Mouse (Mus musculus) limb, embryonic 11.5 days (tissue): ENCODE measurements at regions not wholly inside any gene's neighbourhood (a gene's known extent, or its start where the extent isn't known, plus 50 kb on each side); places are given as distances from the start of the nearest gene placed in this dataset.
A peak's percentile ranks its signal among the peaks of the same experiment; 100 is the strongest.

ENCODE experiments used
- ATAC-seq: fragments of 200-750 bp; cut with Nextera tagmentation; 2 replicates; pipeline ENCODE4 v1.8.0; 2017; ENCODE audit warnings: low read depth; ENCODE audit not compliant: insufficient number of reproducible peaks, low FRiP score, low TSS enrichment
- DNase-seq: peaks from one replicate; pipeline ENCODE4 v3.0.0-alpha.2; 2015; ENCODE audit warnings: low spot score
- H3K27ac ChIP-seq: fragments of 300-500 bp; sonication (generic); replicated peaks from 2 replicates; pipeline ENCODE4 v1.5.1; 2014; ENCODE audit warnings: low read depth, mild to moderate bottlenecking, low read length
- H3K27me3 ChIP-seq: fragments of 300-500 bp; sonication (generic); 2 replicates; pipeline ENCODE4 v1.6.1; 2014; ENCODE audit warnings: mild to moderate bottlenecking, low read length, mixed read lengths; ENCODE audit not compliant: control insufficient read depth, insufficient read depth
- H3K36me3 ChIP-seq: fragments of 300-500 bp; sonication (generic); 2 replicates; pipeline ENCODE4 v1.6.1; 2014; ENCODE audit warnings: mild to moderate bottlenecking, low read length, moderate library complexity, mixed read lengths; ENCODE audit not compliant: control insufficient read depth, insufficient read depth
- H3K4me1 ChIP-seq: fragments of 300-500 bp; sonication (generic); 2 replicates; pipeline ENCODE4 v1.6.1; 2014; ENCODE audit warnings: low read length, mixed read lengths; ENCODE audit not compliant: control insufficient read depth, insufficient read depth
- H3K4me2 ChIP-seq: fragments of 300-500 bp; sonication (generic); 2 replicates; pipeline ENCODE4 v1.6.1; 2014; ENCODE audit warnings: low read depth, mild to moderate bottlenecking, moderate library complexity; ENCODE audit not compliant: severe bottlenecking
- H3K4me3 ChIP-seq: fragments of 300-500 bp; sonication (generic); 2 replicates; pipeline ENCODE4 v1.5.1; 2014; ENCODE audit warnings: low read depth, low read length
- H3K9ac ChIP-seq: fragments of 300-500 bp; sonication (generic); 2 replicates; pipeline ENCODE4 v1.6.1; 2014; ENCODE audit warnings: mild to moderate bottlenecking, low read length
- H3K9me3 ChIP-seq: fragments of 300-500 bp; sonication (generic); 2 replicates; pipeline ENCODE4 v1.6.1; 2016; ENCODE audit warnings: low read length; ENCODE audit not compliant: control insufficient read depth
- WGBS: fragments of 180-500 bp; shearing (Covaris S2); extraction: QIAGEN DNeasy Blood & Tissue Kit; methylation state at CpG from one replicate; pipeline ENCODE4 v1.1.7; 2014; 5-methylcytosine and 5-hydroxymethylcytosine counted together

DNA sequence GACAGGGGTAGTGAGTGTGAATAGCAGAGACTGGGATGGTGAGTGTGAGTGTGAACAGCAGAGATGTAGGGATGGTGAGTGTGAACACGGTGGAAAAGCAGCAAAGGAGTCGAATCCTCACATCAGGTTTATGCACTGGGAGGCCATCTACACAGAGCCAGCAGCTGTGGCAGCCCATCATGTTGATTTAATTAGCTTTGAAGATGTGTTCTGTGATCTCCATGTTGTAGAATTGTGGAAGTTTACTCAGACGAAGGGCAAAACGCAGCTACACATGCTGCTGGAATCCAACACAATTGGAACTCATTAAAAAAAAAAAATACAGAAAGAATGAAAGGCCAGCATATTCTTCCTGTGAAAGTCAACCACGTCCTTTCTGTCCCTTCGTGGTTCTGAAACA lies 80.2 kb upstream of the Lrig3 start:
- Histone ChIP-seq H3K36me3 (no peaks in the 10 kb centered on the region), H3K4me2 (no peak overlapping the region), H3K9ac (no peak overlapping the region), H3K4me1 (no peaks in the 10 kb centered on the region), H3K27me3 (no peaks in the 10 kb centered on the region), H3K4me3 (no peak overlapping the region), H3K9me3 (no peaks in the 10 kb centered on the region), H3K27ac (no peak overlapping the region)
- 14% methylated on average over 6 of the region's 6 CpGs for WGBS
- ATAC-seq (no peak), DNase-seq (peak; percentile 22)

DNA sequence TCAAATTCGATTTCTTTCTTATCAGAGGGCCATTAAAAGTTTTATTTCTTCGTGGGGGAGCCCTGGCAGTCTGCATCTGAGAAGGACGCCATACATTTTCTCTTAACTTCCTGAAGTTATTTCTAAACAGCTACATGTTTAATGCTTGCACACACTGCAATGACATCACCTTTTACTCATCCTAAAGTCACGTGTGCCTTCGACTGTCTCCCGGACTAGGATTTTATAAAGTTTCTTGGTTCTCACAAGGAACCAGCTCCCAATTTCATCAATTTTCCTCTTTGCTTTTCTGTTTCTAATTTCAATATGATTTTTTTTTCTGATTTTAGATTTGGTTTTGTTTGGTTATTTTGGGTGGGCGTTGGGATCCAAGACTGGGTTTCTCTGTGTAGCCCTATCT lies 73.8 kb upstream of the Lrig3 start:
- Histone ChIP-seq H3K9me3 (no peaks in the 10 kb centered on the region), H3K4me2 (no peak overlapping the region), H3K4me1 (no peaks in the 10 kb centered on the region), H3K9ac (no peak overlapping the region), H3K27ac (no peak overlapping the region), H3K36me3 (no peaks in the 10 kb centered on the region), H3K4me3 (no peak overlapping the region), H3K27me3 (no peaks in the 10 kb centered on the region)
- DNase-seq (no peak), ATAC-seq (no peak)
- WGBS, result 90% methylated on average over 7 of the region's 7 CpGs

DNA sequence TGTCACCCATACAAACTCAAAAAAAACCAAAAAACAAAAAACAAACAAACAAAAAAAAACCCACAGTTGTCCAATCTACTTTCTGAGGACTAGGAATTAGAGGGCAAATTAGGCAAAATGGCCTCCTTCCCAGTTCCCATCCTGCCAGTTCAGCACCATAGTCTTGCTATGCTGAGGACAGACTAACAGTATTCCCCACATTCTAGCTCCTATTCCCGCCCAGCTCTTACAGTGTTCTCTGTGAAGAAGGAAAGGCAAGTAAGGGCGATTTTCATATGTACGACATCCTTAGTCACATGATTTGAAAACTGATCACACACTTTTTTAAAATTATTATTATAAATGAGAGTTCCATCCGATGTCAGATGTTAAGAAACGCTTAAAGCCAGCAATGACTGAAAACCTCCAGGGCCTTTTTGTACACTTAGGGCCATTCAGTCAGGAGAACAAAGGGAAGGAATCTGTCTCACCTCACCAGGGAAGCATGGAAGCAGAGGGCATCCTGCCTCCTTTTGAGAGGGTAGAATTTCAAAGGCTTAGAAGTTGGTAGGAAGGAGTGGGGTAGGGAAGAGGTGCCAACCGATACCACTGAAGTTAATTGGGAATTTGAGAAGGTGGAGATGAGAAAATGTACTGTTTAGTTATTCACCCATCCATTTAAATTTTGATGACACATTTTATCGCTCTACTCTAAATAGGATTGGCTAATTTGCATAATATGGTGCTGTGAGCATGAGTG lies 70.1 kb upstream of the Lrig3 start:
- ATAC-seq (no peak), DNase-seq (no peak)
- Histone ChIP-seq H3K9me3 (no peaks in the 10 kb centered on the region), H3K27ac (no peak overlapping the region), H3K27me3 (no peaks in the 10 kb centered on the region), H3K4me1 (no peaks in the 10 kb centered on the region), H3K4me2 (no peak overlapping the region), H3K9ac (no peak overlapping the region), H3K36me3 (no peaks in the 10 kb centered on the region), H3K4me3 (no peak overlapping the region)
- 51% methylated on average over 7 of the region's 7 CpGs for WGBS

DNA sequence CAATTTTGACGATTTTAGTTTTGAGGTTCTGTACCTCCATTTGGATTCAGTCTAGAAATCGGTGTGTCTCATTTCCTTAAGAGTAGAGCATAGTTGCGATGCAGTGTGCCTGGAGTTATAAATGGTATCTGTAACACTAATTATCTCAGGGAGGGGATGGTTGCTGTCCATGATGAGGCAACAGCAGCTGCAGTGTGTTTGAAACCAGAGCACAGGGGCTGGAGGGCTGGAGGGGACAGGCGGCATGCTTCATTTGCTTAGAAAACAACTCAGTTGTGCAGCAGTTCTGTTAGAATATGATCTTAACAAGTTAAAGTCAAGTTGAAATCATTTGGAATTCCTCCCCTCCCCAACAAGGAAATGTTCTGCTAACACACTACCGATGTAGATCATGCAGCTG lies 69.3 kb upstream of the Lrig3 start:
- Histone ChIP-seq H3K4me3 (no peak overlapping the region), H3K4me1 (no peaks in the 10 kb centered on the region), H3K9ac (no peak overlapping the region), H3K36me3 (no peaks in the 10 kb centered on the region), H3K27me3 (no peaks in the 10 kb centered on the region), H3K4me2 (no peak overlapping the region), H3K9me3 (no peaks in the 10 kb centered on the region), H3K27ac (no peak overlapping the region)
- ATAC-seq, result no peak
- no peak for DNase-seq
- 63% methylated on average over 5 of the region's 5 CpGs for WGBS

DNA sequence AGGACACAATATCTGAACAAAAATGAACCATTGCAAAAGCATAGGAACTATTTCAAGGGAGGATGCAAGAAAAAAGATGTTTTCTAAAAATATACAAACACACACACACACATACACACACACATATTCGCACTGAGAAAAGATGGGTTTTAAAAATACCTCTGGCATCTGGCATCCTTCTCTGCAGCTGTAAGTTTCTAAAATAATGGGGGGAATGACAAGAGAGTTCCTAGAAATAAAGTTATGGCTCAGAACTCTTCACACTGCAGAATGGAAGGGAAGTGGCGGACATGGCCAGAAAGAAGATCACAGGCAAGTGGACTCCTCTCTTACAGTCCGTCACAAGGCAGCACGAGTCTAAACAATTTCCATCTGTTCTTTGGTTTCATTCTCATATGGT lies 66.5 kb upstream of the Lrig3 start:
- Histone ChIP-seq H3K27ac (no peak overlapping the region), H3K27me3 (no peaks in the 10 kb centered on the region), H3K9me3 (no peaks in the 10 kb centered on the region), H3K4me2 (no peak overlapping the region), H3K9ac (no peak overlapping the region), H3K36me3 (no peaks in the 10 kb centered on the region), H3K4me3 (no peak overlapping the region), H3K4me1 (no peaks in the 10 kb centered on the region)
- WGBS, result 69% methylated on average over 4 of the region's 4 CpGs
- DNase-seq, result no peak
- ATAC-seq, result no peak

DNA sequence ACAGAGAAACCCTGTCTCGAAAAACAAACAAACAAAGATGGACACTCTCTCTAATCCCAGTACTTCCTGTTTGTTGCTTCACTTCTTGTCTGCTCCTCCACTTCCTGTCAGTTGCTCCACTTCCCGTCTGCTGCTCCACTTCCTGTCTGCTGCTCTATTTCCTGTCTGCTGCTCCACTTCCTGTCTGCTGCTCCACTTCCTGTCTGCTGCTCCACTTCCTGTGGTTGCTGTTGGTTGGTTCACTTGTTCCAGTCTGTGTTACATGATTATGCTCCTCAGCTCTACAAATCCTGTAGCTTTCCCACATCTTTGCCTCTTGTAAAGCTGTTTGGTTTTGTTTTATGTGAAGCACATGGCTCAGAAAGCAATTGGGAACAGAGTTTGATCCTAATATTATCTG lies 65.4 kb upstream of the Lrig3 start:
- ATAC-seq, result no peak
- Histone ChIP-seq H3K4me2 (no peak overlapping the region), H3K36me3 (no peaks in the 10 kb centered on the region), H3K4me1 (no peaks in the 10 kb centered on the region), H3K9me3 (no peaks in the 10 kb centered on the region), H3K9ac (no peak overlapping the region), H3K27me3 (no peaks in the 10 kb centered on the region), H3K4me3 (no peak overlapping the region), H3K27ac (no peak overlapping the region)
- no peak for DNase-seq
- 82% methylated on average over 2 of the region's 2 CpGs for WGBS

DNA sequence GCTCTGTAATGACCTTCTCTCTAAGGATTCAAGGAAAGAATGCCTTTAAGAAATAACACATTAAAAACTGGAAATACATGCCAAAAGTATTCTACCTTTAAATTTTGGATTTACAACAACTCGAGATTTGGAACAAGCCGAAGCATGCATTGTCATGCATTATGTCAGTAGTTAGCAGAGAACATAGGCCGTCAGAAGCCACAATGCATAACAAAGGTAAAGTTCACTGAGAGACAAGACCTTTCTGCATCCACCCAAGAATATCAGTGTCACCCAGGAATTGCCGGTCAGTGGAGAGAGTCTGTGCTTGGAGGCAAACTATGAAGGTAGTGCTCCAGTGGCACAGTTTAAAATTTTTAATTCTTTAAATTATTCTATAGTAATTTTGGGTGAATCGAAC lies 63.3 kb upstream of the Lrig3 start:
- no peaks in the 10 kb centered on the region for H3K4me1 ChIP-seq
- no peak overlapping the region for H3K4me3 ChIP-seq
- no peaks in the 10 kb centered on the region for H3K36me3 ChIP-seq
- ATAC-seq (no peak), DNase-seq (no peak)
- no peak overlapping the region for H3K27ac ChIP-seq
- WGBS, result 87% methylated on average over 5 of the region's 5 CpGs
- H3K9me3 ChIP-seq, result no peaks in the 10 kb centered on the region
- no peak overlapping the region for H3K4me2 ChIP-seq
- H3K9ac ChIP-seq, result no peak overlapping the region
- H3K27me3 ChIP-seq, result no peaks in the 10 kb centered on the region

DNA sequence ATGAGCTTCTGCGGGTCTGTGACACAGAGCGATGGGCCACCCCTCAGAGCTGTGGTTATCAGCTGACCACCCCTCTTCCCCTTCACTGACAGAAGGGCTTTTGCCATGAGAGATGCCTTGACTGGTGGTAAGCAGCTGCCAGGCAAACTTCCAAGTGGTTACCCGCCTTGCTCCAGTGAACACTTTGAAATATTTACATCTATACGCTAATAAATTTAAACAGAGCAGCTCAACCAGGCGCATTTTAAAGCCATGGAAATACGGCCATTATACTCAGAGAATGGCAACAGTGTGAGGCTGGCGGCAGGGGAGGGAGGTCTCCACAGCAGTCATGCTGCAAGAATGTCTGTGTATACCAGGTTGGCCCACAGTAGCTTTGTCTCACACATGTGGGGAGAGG lies 53.8 kb upstream of the Lrig3 start:
- ATAC-seq (no peak), DNase-seq (no peak)
- H3K4me2 ChIP-seq, result no peak overlapping the region
- no peaks in the 10 kb centered on the region for H3K36me3 ChIP-seq
- H3K4me3 ChIP-seq, result no peak overlapping the region
- H3K27ac ChIP-seq, result no peak overlapping the region
- no peaks in the 10 kb centered on the region for H3K27me3 ChIP-seq
- no peaks in the 10 kb centered on the region for H3K9me3 ChIP-seq
- no peak overlapping the region for H3K9ac ChIP-seq
- no peaks in the 10 kb centered on the region for H3K4me1 ChIP-seq
- 77% methylated on average over 7 of the region's 7 CpGs for WGBS
